Mouse (Mus musculus) heart, embryonic 13.5 days (tissue): Measurements from ENCODE around the gene Rasgrp4. TPM values are rescaled to one million over a fixed set of nuclear protein-coding genes. Genes with fewer than 3 reads are reported as not detected.
"Not testable (repeated sequence)": the region's sequence is repeated elsewhere in the genome, so short reads cannot be mapped to it uniquely, and the experiment has no call there.

Experiments
- ATAC-seq: fragments of 200-750 bp; cut with Nextera tagmentation; 2 replicates; pipeline ENCODE4 v1.8.0; 2017; ENCODE audit warnings: moderate TSS enrichment; ENCODE audit not compliant: insufficient number of reproducible peaks, low FRiP score, low TSS enrichment; ENCODE audit errors: extremely low read depth
- H3K27ac ChIP-seq: fragments of 300-500 bp; sonication (generic); replicated peaks from 2 replicates; pipeline ENCODE4 v1.5.1; 2015; ENCODE audit warnings: moderate library complexity, mild to moderate bottlenecking, inconsistent platforms
- H3K27me3 ChIP-seq: fragments of 300-500 bp; sonication (generic); replicated peaks from 2 replicates; pipeline ENCODE4 v1.6.1; 2015; ENCODE audit warnings: mild to moderate bottlenecking, inconsistent platforms
- H3K36me3 ChIP-seq: fragments of 300-500 bp; sonication (generic); 2 replicates; pipeline ENCODE4 v1.6.1; 2015; ENCODE audit warnings: mild to moderate bottlenecking, inconsistent platforms
- H3K4me1 ChIP-seq: fragments of 300-500 bp; sonication (generic); 2 replicates; pipeline ENCODE4 v1.6.1; 2015; ENCODE audit warnings: inconsistent platforms
- H3K4me2 ChIP-seq: fragments of 300-500 bp; sonication (generic); 2 replicates; pipeline ENCODE4 v1.6.1; 2015; ENCODE audit warnings: inconsistent platforms, mild to moderate bottlenecking, moderate library complexity
- H3K4me3 ChIP-seq: fragments of 300-500 bp; sonication (generic); 2 replicates; pipeline ENCODE4 v1.5.1; 2015; ENCODE audit warnings: moderate library complexity, mild to moderate bottlenecking, inconsistent platforms
- H3K9ac ChIP-seq: fragments of 300-500 bp; sonication (generic); 2 replicates; pipeline ENCODE4 v1.6.1; 2015; ENCODE audit warnings: inconsistent platforms, mild to moderate bottlenecking, moderate library complexity
- H3K9me3 ChIP-seq: fragments of 300-500 bp; sonication (generic); 2 replicates; pipeline ENCODE4 v1.6.1; 2016; ENCODE audit warnings: inconsistent platforms
- WGBS: fragments of 180-500 bp; shearing (Covaris S2); methylation state at CpG from one replicate; pipeline ENCODE4 v1.1.7; 2015; ENCODE audit warnings: mixed read lengths; 5-methylcytosine and 5-hydroxymethylcytosine counted together
- polyA plus RNA-seq: library from polyadenylated mRNA; unstranded; fragments of >200 nt; fragmentation: Nextera tagmentation; extraction: Ambion mirVana; gene quantifications from 2 replicates; pipeline ENCODE4 v1.2.1, GENCODE M21; 2015

Gene Rasgrp4
- polyA plus RNA-seq, 1 experiment from 2014 or later = 0.56 TPM

DNA sequence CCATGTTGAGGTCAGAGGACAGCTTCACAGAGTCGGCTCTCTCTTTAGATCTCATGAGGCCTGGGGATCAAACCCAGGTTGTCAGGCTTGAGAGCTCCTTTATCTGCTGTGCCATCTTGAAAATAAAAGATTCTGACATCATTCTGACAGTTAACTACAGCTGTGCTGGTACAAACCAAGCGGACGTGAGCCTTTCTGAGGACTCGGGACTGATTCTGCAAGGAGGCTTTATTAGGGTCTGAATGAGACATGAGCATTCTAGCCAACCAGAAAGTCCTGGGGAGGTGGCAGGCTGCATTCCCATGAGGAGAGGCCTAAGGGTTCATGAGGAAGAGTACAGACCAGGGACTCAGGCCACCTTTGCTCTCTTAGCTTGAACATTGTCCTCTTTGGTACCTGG is 46.7 kb downstream of the Rasgrp4 start:
- not testable (repeated sequence) for H3K4me3 ChIP-seq, H3K27ac ChIP-seq, H3K9ac ChIP-seq, ATAC-seq, H3K9me3 ChIP-seq, H3K27me3 ChIP-seq, H3K4me2 ChIP-seq
- peaks cover 20% of the 10 kb centered on the region for H3K36me3 ChIP-seq
- WGBS = 91% methylated on average over 4 of the region's 4 CpGs
- peaks cover 20% of the 10 kb centered on the region for H3K4me1 ChIP-seq

DNA sequence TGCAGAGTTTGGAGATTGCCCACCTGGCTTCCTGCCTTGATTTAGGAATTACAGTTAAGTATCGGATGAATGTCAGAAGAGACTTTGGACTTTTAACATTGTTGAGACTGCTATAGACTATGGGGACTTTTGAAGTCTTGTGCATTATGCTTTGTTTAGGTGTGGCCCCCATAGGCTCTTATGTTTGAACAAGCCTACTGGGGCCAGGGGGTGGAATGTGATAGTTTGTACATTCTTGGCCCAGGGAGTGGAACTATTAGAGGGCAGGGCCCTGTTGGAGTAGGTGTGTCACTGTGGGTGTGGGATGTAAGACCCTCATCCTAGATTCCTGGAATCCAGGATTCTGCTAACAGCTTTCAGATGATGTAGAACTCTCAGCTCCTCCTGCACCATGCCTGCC is 59.6 kb downstream of the Rasgrp4 start:
- not testable (repeated sequence) for H3K9me3 ChIP-seq, H3K36me3 ChIP-seq, ATAC-seq, H3K9ac ChIP-seq, H3K27ac ChIP-seq, H3K4me3 ChIP-seq, H3K4me2 ChIP-seq, H3K4me1 ChIP-seq, H3K27me3 ChIP-seq
- WGBS = 88% methylated on average over 1 of the region's 1 CpGs

DNA sequence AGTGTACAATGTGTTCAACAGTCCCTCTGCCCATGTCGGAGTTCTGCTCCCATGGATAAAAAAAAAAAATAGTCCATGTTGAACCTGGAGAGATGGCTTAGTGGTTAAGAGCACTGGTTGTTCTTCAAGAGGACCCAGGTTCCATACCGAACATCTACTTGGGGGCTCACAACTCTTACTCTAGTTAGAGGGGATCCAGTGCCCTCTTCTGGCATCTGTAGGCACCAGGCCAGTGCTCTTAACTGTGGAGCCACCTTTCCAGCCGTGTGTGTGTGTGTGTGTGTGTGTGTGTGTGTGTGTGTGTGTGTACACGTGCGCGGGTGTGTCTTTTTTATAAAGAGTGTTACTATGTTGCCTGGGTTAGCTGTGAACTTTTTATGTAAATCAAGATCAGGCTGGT is 67.9 kb downstream of the Rasgrp4 start:
- Histone ChIP-seq H3K9ac (no peak overlapping the region), H3K4me2 (no peak overlapping the region), H3K27ac (no peak overlapping the region), H3K27me3 (no peaks in the 10 kb centered on the region; the same call in 1 of the 2 replicates), H3K36me3 (no peaks in the 10 kb centered on the region), H3K9me3 (no peaks in the 10 kb centered on the region), H3K4me3 (no peak overlapping the region), H3K4me1 (no peaks in the 10 kb centered on the region)
- no peak for ATAC-seq
- WGBS = 68% methylated on average over 6 of the region's 6 CpGs

Other genes with a start within 250 kb of the Rasgrp4 start
- gene Actn4, start 172.5 kb upstream of the Rasgrp4 start, polyA plus RNA-seq = 259 and 266 TPM in 2 replicates
- gene Eif3k, start 153.0 kb upstream of the Rasgrp4 start, polyA plus RNA-seq = 257 and 300 TPM in 2 replicates
- 3.4 and 5.3 TPM in 2 replicates for gene Map4k1, start 152.8 kb upstream of the Rasgrp4 start, polyA plus RNA-seq
- 0.19 and 0.31 TPM in 2 replicates for gene Ryr1, start 9.7 kb upstream of the Rasgrp4 start, polyA plus RNA-seq
- gene Fam98c, start 21.4 kb downstream of the Rasgrp4 start, polyA plus RNA-seq = 11.0 and 11.9 TPM in 2 replicates
- 0.33 and 0.48 TPM in 2 replicates for gene Ggn, start 35.4 kb downstream of the Rasgrp4 start, polyA plus RNA-seq
- 1.3 and 1.5 TPM in 2 replicates for gene Spred3, start 35.6 kb downstream of the Rasgrp4 start, polyA plus RNA-seq
- 209 and 219 TPM in 2 replicates for gene Psmd8, start 45.9 kb downstream of the Rasgrp4 start, polyA plus RNA-seq
- gene Catsperg1, start 79.2 kb downstream of the Rasgrp4 start, polyA plus RNA-seq = 0.41 and 0.42 TPM in 2 replicates
- 1.6 and 1.7 TPM in 2 replicates for gene Kcnk6, start 97.7 kb downstream of the Rasgrp4 start, polyA plus RNA-seq
- gene Yif1b, start 103.5 kb downstream of the Rasgrp4 start, polyA plus RNA-seq = 107 and 117 TPM in 2 replicates
- 5.7 and 7.3 TPM in 2 replicates for gene 2200002D01Rik, start 113.6 kb downstream of the Rasgrp4 start, polyA plus RNA-seq
- gene Spint2, start 147.1 kb downstream of the Rasgrp4 start, polyA plus RNA-seq = 111 and 116 TPM in 2 replicates
- gene Ppp1r14a, start 154.5 kb downstream of the Rasgrp4 start, polyA plus RNA-seq = 13.3 and 14.9 TPM in 2 replicates
- 2.0 and 3.7 TPM in 2 replicates for gene Dpf1, start 169.1 kb downstream of the Rasgrp4 start, polyA plus RNA-seq